In the genomic region with DNA sequence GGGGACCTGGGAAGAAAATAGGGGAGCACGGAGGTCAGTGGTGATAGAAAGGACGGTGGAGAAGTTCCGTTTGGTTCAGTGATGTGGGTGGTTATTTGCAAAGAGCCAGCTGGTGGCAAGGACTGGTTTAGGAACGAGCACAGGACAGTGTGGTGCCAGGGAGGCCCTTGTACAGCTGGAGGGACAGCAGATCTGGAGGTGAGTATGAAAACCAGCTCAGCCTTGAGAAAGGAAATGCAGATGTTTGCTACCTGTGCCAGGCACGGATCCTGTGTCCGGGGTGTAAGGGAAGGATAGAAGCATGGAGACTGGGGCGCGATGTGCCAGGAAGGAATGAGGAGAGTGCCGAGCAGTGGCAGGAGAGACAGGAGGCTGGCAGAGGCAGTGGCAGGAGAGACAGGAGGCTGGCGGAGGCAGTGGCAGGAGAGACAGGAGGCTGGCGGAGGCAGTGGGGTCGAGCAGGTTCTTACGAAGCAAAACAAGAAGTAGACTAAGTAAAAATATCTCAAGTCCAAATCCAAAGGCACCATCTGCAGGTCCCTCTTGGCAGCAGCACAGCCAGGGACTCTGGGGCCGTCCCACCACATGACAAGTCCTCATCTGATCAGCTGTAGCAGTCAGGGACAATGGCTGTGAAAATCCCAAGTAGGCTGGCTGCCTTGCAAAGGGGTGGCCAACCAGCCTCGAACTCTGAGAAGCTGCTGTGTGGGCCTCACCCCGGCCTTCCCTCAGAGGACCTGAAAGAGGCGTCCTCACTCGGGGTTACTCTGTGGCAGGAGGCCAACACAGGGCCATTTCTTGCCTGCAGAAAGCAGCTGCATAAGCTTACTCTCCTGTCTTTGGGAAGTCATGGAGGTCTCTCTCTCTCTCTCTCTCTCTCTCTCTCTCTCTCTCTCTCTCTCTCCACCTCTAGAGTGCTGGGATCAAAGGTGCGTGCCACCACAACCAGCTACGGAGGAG, we compare ENCODE assay signal across 8 mouse cellular contexts. TPM values are rescaled to one million over a fixed set of nuclear protein-coding genes. Genes with fewer than 3 reads are reported as not detected.
DNase-seq lines count a peak whose midpoint lies in the region; ATAC-seq and TF ChIP-seq lines count a peak whose summit lies in the region.

No protein-coding gene starts in this region.

- H3K9me3 ChIP-seq in E14TG2a.4 (ENCODE audit: low read length), result no peaks in the 10 kb centered on the region
- H3K9me3 ChIP-seq in forebrain, embryonic 16.5 days (ENCODE audit: control insufficient read depth, low read length), result no peaks in the 10 kb centered on the region
- H3K9me3 ChIP-seq in liver, postnatal 0 days (ENCODE audit: low read length), result no peaks in the 10 kb centered on the region

- H3K27ac ChIP-seq in forebrain, embryonic 16.5 days (ENCODE audit: low read length), result no peak overlapping the region
- peak overlapping the region; percentile 45 for H3K27ac ChIP-seq in liver, postnatal 0 days (ENCODE audit: low read depth)

- H3K4me2 ChIP-seq in forebrain, embryonic 16.5 days (ENCODE audit: low read length), result no peak overlapping the region; the same call in 1 of the 2 replicates
- H3K4me2 ChIP-seq in liver, postnatal 0 days (ENCODE audit: low read depth, low read length), result peak overlapping the region; percentile 70

- no peaks in the 10 kb centered on the region for H3K36me3 ChIP-seq in E14TG2a.4 (ENCODE audit: insufficient read depth, low read length)
- H3K36me3 ChIP-seq in forebrain, embryonic 16.5 days (ENCODE audit: control insufficient read depth, insufficient read depth), result no peaks in the 10 kb centered on the region
- no peaks in the 10 kb centered on the region for H3K36me3 ChIP-seq in liver, postnatal 0 days (replicated peaks; ENCODE audit: insufficient read depth, low read length)

- peak; percentile 77 for ATAC-seq in frontal cortex, adult (ENCODE audit: low TSS enrichment)
- peak; percentile 29 for ATAC-seq in forebrain, embryonic 16.5 days
- ATAC-seq in liver, postnatal 0 days, result peak; percentile 16

- H3K9ac ChIP-seq in forebrain, embryonic 16.5 days (replicated peaks; ENCODE audit: low read depth, low read length), result no peak overlapping the region
- 0 out of 2 replicates have a peak overlapping the region, but pooled peaks have one; percentile 49 for H3K9ac ChIP-seq in liver, postnatal 0 days (replicated peaks)

- no peak for DNase-seq in frontal cortex, postnatal 10 days (ENCODE audit: low spot score in 2 of 2)
- DNase-seq in liver, postnatal 0 days, result peak; percentile 38
- DNase-seq in T-cell, adult 2 months (ENCODE audit: low spot score), result no peak
- no peak for DNase-seq in embryo, embryonic 10.5 days (ENCODE audit: low spot score)
- DNase-seq in natural killer cell, adult 2 months (ENCODE audit: low spot score in 2 of 2), result no peak

- no peak for TF ChIP-seq CTCF in E14TG2a.4 (conservative IDR thresholded peaks at IDR 0.05; ENCODE audit: low read length)
- no peak for TF ChIP-seq CTCF in liver, postnatal 0 days (IDR thresholded peaks at IDR 0.05; ENCODE audit: low read depth)

- 24% methylated on average over 19 of the region's 20 CpGs for WGBS in forebrain, embryonic 16.5 days
- whole genome bisulfite sequencing in liver, postnatal 0 days (ENCODE audit: insufficient replicate concordance), result 44% methylated on average over 20 of the region's 20 CpGs

- peak overlapping the region; percentile 67 for H3K4me3 ChIP-seq in E14TG2a.4 (replicated peaks; ENCODE audit: low read length)
- H3K4me3 ChIP-seq in forebrain, embryonic 16.5 days (replicated peaks; ENCODE audit: low read length), result no peak overlapping the region
- peak overlapping the region; percentile 56; the same call in 1 of the 2 replicates for H3K4me3 ChIP-seq in liver, postnatal 0 days (ENCODE audit: low read depth, low read length)

- no peak for TF ChIP-seq EP300 in liver, postnatal 0 days (IDR thresholded peaks at IDR 0.05; ENCODE audit: low read depth)

- peaks cover 64% of the 10 kb centered on the region for H3K4me1 ChIP-seq in E14TG2a.4 (replicated peaks; ENCODE audit: low read depth, low read length)
- H3K4me1 ChIP-seq in forebrain, embryonic 16.5 days (replicated peaks; ENCODE audit: control insufficient read depth, insufficient read depth, low read length), result peaks cover 13% of the 10 kb centered on the region
- H3K4me1 ChIP-seq in liver, postnatal 0 days (ENCODE audit: insufficient read depth), result peaks cover 37% of the 10 kb centered on the region

- 0 out of 2 replicates have a peak, but pooled peaks cover 7% of the 10 kb centered on the region for H3K27me3 ChIP-seq in E14TG2a.4 (ENCODE audit: insufficient read depth, low read length)
- H3K27me3 ChIP-seq in forebrain, embryonic 16.5 days (replicated peaks; ENCODE audit: control insufficient read depth, insufficient read depth, low read length), result no peaks in the 10 kb centered on the region
- H3K27me3 ChIP-seq in liver, postnatal 0 days (ENCODE audit: insufficient read depth, low read length), result no peaks in the 10 kb centered on the region

RNA-seq across cellular contexts. Expression of a gene that starts 29.6 kb away (rescaled TPM):
- 74.0 and 90.4 TPM in 2 replicates for polyA plus RNA-seq in forebrain, embryonic 16.5 days (2015; fragmentation: Nextera tagmentation; extraction: Ambion mirVana)
- 48.9 and 55.1 TPM in 2 replicates for polyA plus RNA-seq in liver, postnatal 0 days (2015; fragmentation: Nextera tagmentation; extraction: Ambion mirVana)

Comparison
In these comparisons a context has a peak if more than half of its experiments do, and no peak if none do; other contexts are left out.
1. ATAC-seq: peak in every context shown above with its lines; median percentile 77 in frontal cortex, adult; 29 in forebrain, embryonic 16.5 days; 16 in liver, postnatal 0 days.